Comparison of ENCODE assay signal across 17 mouse cellular contexts in genomic region chr6:135302421-135303125, GRCm38 (mm10). TPM values are rescaled to one million over a fixed set of nuclear protein-coding genes. Genes with fewer than 3 reads are reported as not detected.
DNase-seq lines count a peak whose midpoint lies in the region; ATAC-seq and TF ChIP-seq lines count a peak whose summit lies in the region.
"Had no signal": no experiment of that assay in that cellular context is flagged by ENCODE, and none has a peak within 500 bp of the region (broad histone marks: within the 10 kb centered on the region; RNA-seq: fewer than 3 reads in every experiment).

No protein-coding gene starts in this region.

- H3K27me3 ChIP-seq in kidney, adult 2 months (replicated peaks; ENCODE audit: control insufficient read depth, insufficient read depth, low read length), result no peaks in the 10 kb centered on the region
- H3K27me3 ChIP-seq in liver, embryonic 16.5 days (ENCODE audit: control insufficient read depth, insufficient read depth, low read depth, low read length), result no peaks in the 10 kb centered on the region
- no peaks in the 10 kb centered on the region for H3K27me3 ChIP-seq in limb, embryonic 10.5 days (ENCODE audit: low read depth, poor library complexity, severe bottlenecking)
- H3K27me3 ChIP-seq: forebrain, embryonic 12.5 days; neural tube, embryonic 13.5 days had no signal

- no peak overlapping the region for H3K4me3 ChIP-seq in kidney, adult 2 months (ENCODE audit: insufficient read depth, low read depth, low read length)
- H3K4me3 ChIP-seq in brown adipose tissue, adult 24 weeks (ENCODE audit: insufficient read depth, low read depth, low read length), result no peak overlapping the region
- no peak overlapping the region for H3K4me3 ChIP-seq in liver, embryonic 16.5 days (ENCODE audit: low read depth, low read length)
- no peak overlapping the region for H3K4me3 ChIP-seq in limb, embryonic 10.5 days
- H3K4me3 ChIP-seq: forebrain, embryonic 12.5 days; midbrain, embryonic 10.5 days; neural tube, embryonic 13.5 days had no signal

- no peak for TF ChIP-seq POLR2A in kidney, adult 2 months (IDR thresholded peaks at IDR 0.05; ENCODE audit: low read depth, low read length)

- H3K27ac ChIP-seq in kidney, adult 2 months (ENCODE audit: insufficient read depth, low read depth, low read length), result no peak overlapping the region
- peak overlapping the region; percentile 78 for H3K27ac ChIP-seq in brown adipose tissue, adult 24 weeks (replicated peaks; ENCODE audit: low read depth, low read length)
- no peak overlapping the region for H3K27ac ChIP-seq in liver, embryonic 16.5 days (ENCODE audit: low read length)
- H3K27ac ChIP-seq in limb, embryonic 10.5 days, result no peak overlapping the region
- H3K27ac ChIP-seq: forebrain, embryonic 12.5 days; hindbrain, embryonic 14.5 days; midbrain, embryonic 10.5 days; neural tube, embryonic 13.5 days had no signal

- no peaks in the 10 kb centered on the region for H3K9me3 ChIP-seq in liver, embryonic 16.5 days (replicated peaks; ENCODE audit: control insufficient read depth, low read length)
- no peaks in the 10 kb centered on the region for H3K9me3 ChIP-seq in limb, embryonic 10.5 days (replicated peaks)
- H3K9me3 ChIP-seq: forebrain, embryonic 12.5 days; midbrain, embryonic 10.5 days; neural tube, embryonic 13.5 days had no signal

- H3K9ac ChIP-seq in liver, embryonic 16.5 days (ENCODE audit: low read depth, low read length), result no peak overlapping the region
- H3K9ac ChIP-seq: forebrain, embryonic 12.5 days; hindbrain, embryonic 14.5 days; neural tube, embryonic 13.5 days had no signal

- 74% methylated on average over 10 of the region's 10 CpGs for WGBS in kidney, adult 2 months
- WGBS in liver, embryonic 16.5 days (ENCODE audit: insufficient replicate concordance), result 38% methylated on average over 10 of the region's 10 CpGs
- WGBS in limb, embryonic 10.5 days, result 86% methylated on average over 10 of the region's 10 CpGs

- no peak overlapping the region for H3K4me2 ChIP-seq in liver, embryonic 16.5 days (ENCODE audit: low read depth, low read length)
- H3K4me2 ChIP-seq: forebrain, embryonic 12.5 days; heart, embryonic 11.5 days; hindbrain, embryonic 14.5 days; neural tube, embryonic 13.5 days had no signal

- H3K4me1 ChIP-seq in kidney, adult 2 months (ENCODE audit: control insufficient read depth, insufficient read depth, low read length), result peaks cover 2% of the 10 kb centered on the region; the same call in 1 of the 2 replicates
- peaks cover 18% of the 10 kb centered on the region for H3K4me1 ChIP-seq in brown adipose tissue, adult 24 weeks (ENCODE audit: control insufficient read depth, insufficient read depth, insufficient read length, low read length)
- H3K4me1 ChIP-seq in liver, embryonic 16.5 days (ENCODE audit: control insufficient read depth, low read depth, low read length), result no peaks in the 10 kb centered on the region; the same call in 1 of the 2 replicates
- peaks cover 6% of the 10 kb centered on the region; the same call in 1 of the 2 replicates for H3K4me1 ChIP-seq in limb, embryonic 10.5 days
- H3K4me1 ChIP-seq: forebrain, embryonic 12.5 days; midbrain, embryonic 10.5 days; neural tube, embryonic 13.5 days had no signal

- no peaks in the 10 kb centered on the region for H3K36me3 ChIP-seq in kidney, adult 2 months (ENCODE audit: control insufficient read depth, insufficient read depth, low read length)
- H3K36me3 ChIP-seq in liver, embryonic 16.5 days (ENCODE audit: control insufficient read depth, insufficient read depth), result no peaks in the 10 kb centered on the region
- no peaks in the 10 kb centered on the region for H3K36me3 ChIP-seq in limb, embryonic 10.5 days
- H3K36me3 ChIP-seq: forebrain, embryonic 12.5 days; midbrain, embryonic 10.5 days; neural tube, embryonic 13.5 days had no signal

- TF ChIP-seq CTCF in kidney, adult 2 months (conservative IDR thresholded peaks at IDR 0.05; ENCODE audit: insufficient read depth, insufficient read length, low read depth, low read length), result no peak

- peak; percentile 77 for ATAC-seq in liver, embryonic 16.5 days (ENCODE audit: low read depth)

- DNase-seq in kidney, adult 2 months, result peak; percentile 32
- no peak for DNase-seq in kidney, postnatal 4 days
- peak; percentile 57 for DNase-seq in lung, postnatal 36 days
- no peak for DNase-seq in testis, postnatal 10 days (ENCODE audit: low spot score)
- no peak for DNase-seq in ovary, adult 18-20 months (ENCODE audit: low spot score)
- DNase-seq in limb, embryonic 10.5 days (ENCODE audit: low spot score), result no peak
- DNase-seq: cerebellum, adult 8-10 months; kidney, adult 18-20 months; kidney, postnatal 14 days; thymus, postnatal 25 days had no signal

RNA-seq across cellular contexts. Expression of gene Pbp2, which starts 7.6 kb away (rescaled TPM):
- polyA plus RNA-seq in kidney, adult 2 months (2012; rRNA removed), result 0.16 TPM in 1 of 2 replicates, not detected in the other
- polyA plus RNA-seq in brown adipose tissue, adult 24 weeks (2012; ENCODE audit: insufficient read depth, insufficient read length, missing spikeins), result not detected in 2 replicates
- polyA plus RNA-seq in liver, embryonic 16.5 days (2015; fragmentation: Nextera tagmentation; extraction: Ambion mirVana), result not detected in 2 replicates
- 0.11 and 0.19 TPM in 2 replicates for polyA plus RNA-seq in limb, embryonic 10.5 days (2016; fragmentation: Nextera tagmentation; extraction: Ambion mirVana)
- polyA plus RNA-seq: forebrain, embryonic 12.5 days; heart, embryonic 11.5 days; midbrain, embryonic 10.5 days had no signal

RNA-seq across cellular contexts. Expression of gene Gsg1, which starts 48.4 kb away (rescaled TPM):
- polyA plus RNA-seq in kidney, adult 2 months (2012; rRNA removed), result 0.55 and 1.4 TPM in 2 replicates
- not detected in 2 replicates for polyA plus RNA-seq in brown adipose tissue, adult 24 weeks (2012; ENCODE audit: insufficient read depth, insufficient read length, missing spikeins)
- 0.13 TPM in 1 of 2 replicates, not detected in the other for polyA plus RNA-seq in liver, embryonic 16.5 days (2015; fragmentation: Nextera tagmentation; extraction: Ambion mirVana)
- polyA plus RNA-seq in limb, embryonic 10.5 days (2016; fragmentation: Nextera tagmentation; extraction: Ambion mirVana), result 0.80 and 1.5 TPM in 2 replicates

RNA-seq across cellular contexts. Expression of gene Emp1, which starts 59.8 kb away (rescaled TPM):
- polyA plus RNA-seq in kidney, adult 2 months (2012; rRNA removed), result 56.0 and 66.3 TPM in 2 replicates
- 29.0 and 42.9 TPM in 2 replicates for polyA plus RNA-seq in brown adipose tissue, adult 24 weeks (2012; ENCODE audit: insufficient read depth, insufficient read length, missing spikeins)
- polyA plus RNA-seq in liver, embryonic 16.5 days (2015; fragmentation: Nextera tagmentation; extraction: Ambion mirVana), result 1.7 and 2.2 TPM in 2 replicates
- 5.0 and 9.0 TPM in 2 replicates for polyA plus RNA-seq in limb, embryonic 10.5 days (2016; fragmentation: Nextera tagmentation; extraction: Ambion mirVana)

Comparison
In these comparisons a context has a peak if more than half of its experiments do, and no peak if none do; other contexts are left out.
1. DNase-seq: peak in kidney, adult 2 months (single experiment) and lung, postnatal 36 days (single experiment); none in kidney, postnatal 4 days (0 of 2), testis, postnatal 10 days (single experiment), ovary, adult 18-20 months (single experiment) and limb, embryonic 10.5 days (single experiment).